Mouse (Mus musculus) kidney, adult 9 months (tissue): ENCODE results near the gene Trappc6a.
"Not testable (repeated sequence)": the region's sequence is repeated elsewhere in the genome, so short reads cannot be mapped to it uniquely, and the experiment has no call there.

ENCODE experiments used
- DNase-seq: peaks from one replicate; pipeline ENCODE4 v3.0.0; 2022

Gene Trappc6a

DNA sequence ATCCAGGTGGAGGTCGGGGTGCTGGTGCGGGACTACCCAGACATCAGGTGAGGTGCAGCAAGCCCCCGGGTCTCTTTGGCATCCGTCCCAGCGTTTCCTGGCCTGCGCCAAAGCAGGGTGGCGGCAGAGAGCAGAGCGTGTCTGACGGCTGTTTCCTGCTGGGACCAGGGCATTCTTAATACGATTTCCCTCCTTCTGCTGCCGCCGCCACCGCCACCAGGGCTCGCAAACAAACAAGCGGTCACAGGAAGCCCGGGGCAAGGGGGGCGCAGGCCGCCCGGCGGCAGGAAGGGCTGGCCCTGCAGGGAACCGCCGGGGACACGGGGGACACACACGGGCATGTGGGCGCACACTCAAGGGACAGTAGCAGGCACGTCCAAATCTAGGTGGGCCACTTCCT, 16.5 kb upstream of the Trappc6a start:
- DNase-seq = peak; percentile 77

GRCm38 (mm10) chr7:19494751-19495474, 13.3 kb upstream of the Trappc6a start:
- peak; percentile 47 for DNase-seq

DNA sequence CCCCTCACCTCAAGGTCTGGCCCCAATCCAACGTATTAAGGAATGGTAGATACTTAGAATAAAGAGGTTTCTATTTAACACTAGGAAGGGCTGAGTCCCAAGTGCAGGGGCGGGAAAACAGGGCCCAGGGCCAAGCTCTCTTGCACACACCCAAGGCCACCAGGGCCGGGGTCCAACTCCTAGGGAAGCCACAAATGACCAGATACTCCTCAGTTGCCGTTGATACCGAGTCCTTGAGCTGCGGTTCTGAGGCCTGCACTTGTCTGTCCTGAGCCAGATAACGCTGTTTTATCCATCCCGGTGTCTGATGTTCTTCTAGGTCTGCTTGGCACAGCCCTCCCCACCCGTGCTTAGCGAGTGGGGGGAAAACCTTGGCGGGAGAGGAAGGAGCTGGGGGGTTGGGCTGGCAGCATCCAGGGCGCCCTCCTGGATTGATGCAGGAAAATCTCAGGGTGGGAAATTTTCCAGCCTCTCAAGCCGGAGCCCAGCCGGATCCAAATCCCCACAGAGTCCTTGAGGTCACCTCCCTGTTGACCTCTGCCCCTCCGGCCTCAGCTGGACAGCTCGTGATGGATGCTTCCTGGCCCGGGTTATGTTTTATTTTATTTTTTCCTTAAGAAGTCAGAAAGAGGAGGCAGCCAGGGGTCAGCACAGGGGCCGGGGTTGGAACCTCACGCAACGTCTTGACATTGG, 12.5 kb upstream of the Trappc6a start:
- DNase-seq = peak; percentile 89

GRCm38 (mm10) chr7:19496214-19496555, 12.0 kb upstream of the Trappc6a start:
- DNase-seq = no peak

- peak; percentile 51 for DNase-seq
Measured at GRCm38 (mm10) chr7:19498326-19498725, 9.9 kb upstream of the Trappc6a start.

DNA sequence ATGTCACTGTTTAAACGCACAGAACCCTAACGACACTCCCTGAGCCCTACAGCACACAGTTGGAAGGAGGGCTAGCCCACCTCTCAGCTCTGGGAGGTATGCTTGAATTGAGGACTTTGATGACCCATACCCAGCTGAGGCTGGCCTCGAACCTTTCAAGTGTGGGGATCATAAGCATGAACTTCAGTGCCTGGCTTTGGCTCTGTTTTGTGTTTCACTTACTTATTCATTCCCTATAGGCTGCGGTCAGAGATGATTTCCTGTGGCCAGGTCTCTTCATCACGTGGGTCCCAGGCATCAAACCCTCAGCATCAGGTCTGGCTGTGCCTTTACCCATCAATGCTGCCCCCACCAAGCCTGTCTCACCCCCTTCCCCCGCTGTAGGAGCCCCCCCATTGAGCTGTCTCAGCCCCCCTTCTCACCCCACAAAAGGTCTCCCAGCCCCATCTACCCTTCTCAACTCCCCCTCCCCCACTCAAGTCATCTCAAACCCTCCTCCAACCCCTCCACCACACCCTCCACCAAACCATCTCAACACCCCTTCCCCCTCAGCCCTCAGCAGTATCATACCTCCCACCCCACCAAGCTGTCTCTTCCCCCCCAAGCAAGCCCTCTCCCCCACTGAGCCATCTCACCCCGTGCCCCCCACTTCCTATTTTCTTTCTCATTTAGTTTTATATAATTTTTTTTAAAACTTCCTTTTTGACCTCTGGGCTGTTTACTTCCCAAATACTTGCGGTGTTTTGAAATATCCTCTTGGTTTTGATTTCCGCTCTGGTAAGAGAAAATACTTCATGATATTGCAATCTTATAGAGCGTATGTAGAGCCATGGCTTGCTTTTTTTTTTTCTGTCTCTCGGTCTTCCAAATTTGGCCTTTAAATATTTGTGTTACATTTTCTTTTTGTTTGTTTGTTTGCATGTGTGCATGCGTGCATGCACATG, 7.5 kb upstream of the Trappc6a start:
- DNase-seq = no peak

GRCm38 (mm10) chr7:19501658-19502057, 6.5 kb upstream of the Trappc6a start:
- DNase-seq = peak; percentile 32

DNA sequence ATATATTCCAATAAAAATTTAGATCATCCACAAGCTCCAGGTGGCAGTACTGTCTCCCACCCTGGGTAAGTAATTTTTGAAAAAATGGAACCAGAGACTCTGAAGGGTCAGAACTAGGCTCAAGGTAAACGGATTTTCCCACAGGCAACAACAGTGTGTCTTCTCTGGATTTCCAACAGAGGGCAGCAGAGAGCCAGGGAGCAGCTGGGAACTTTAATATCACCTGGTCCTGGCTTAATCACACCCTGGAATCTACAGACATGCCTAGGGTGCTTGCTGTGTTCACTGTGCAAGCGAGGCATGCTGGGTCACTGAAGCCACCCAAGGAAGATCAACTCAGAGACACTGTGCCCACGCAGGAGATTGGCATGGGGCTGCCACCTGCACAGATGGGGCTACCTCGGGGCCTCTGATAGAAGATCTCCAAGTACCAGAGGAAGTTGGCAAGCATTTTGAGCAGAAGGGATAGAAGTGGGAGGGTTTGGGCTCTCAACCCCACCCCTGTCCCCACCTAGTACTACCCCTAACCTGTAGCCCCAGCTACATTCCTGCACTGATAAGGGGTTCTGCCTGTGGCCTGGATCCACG, 4.6 kb upstream of the Trappc6a start:
- DNase-seq = peak; percentile 54

DNA sequence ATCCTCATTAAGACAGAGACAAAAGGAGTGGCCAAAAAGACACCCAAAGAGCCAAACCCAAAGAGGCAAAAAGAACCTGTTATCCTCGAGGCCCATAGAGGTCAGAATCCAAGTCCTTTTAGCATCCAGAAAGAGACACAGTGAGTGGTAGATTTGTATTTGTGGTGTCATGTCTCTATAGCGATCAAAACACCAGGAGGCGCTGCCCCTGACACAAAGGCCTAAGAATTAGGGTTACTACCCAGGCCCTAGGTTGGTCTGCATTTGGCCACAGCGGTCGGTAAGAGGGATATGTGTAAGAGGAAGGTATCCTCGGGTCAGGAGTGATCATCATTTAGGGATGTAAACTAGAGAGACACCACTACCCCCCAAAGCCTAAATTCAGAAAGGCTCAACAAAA, 1.9 kb upstream of the Trappc6a start:
- peak; percentile 30 for DNase-seq

DNA sequence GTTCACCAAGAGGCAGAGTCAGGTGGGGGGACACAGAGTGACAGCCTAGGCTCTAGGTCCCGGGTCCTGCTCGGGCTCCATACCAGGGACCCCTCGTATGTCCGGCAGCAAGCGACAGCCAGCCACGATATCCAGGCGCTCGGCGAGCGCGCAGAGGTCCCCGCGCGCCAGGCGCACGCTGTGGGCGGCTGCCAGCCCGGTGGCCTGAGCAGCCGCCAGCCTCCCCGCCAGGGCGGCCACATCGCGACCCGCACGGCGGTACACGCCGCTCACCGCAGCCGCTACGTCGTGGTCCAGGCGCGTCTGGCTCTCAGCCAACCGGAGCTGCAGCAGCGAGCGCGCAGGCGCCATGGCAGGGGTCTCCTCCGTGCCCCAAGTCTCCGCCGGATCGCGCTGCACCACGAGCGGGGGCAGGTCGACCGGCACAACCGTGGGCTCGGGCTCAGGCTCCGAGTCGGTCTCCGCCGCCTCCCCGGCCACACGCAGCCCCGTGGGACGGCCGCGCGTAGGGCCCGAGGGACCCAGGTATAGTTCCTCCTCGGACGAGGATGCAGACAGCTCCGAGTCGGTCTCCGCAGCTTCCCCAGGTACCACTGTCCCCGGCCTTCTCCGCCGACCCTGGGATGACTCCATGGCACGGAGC, 1.1 kb upstream of the Trappc6a start:
- DNase-seq = no peak

- no peak for DNase-seq
Measured at GRCm38 (mm10) chr7:19507612-19507981, 598 bp upstream of the Trappc6a start.

- no peak for DNase-seq
Measured at GRCm38 (mm10) chr7:19508924-19509568, 851 bp downstream of the Trappc6a start.

DNA sequence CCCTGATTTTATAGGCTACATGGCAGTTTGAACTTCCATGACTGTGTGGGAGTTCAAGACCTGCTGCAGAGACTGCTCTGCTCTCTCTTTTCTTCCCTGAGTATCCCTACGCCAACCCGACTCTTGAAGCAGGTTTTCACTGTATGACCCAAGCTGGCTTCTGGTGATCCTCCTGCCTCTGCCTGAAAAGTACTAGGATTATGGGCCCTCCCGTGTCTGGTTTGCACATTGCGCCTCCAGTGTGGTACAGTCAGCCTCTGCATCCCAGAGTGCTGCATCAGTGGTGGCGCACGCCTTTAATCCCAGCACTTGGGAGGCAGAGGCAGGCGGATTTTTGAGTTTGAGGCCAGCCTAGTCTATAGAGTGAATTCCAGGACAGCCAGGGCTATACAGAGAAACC, 1.6 kb downstream of the Trappc6a start:
- DNase-seq = no peak

- DNase-seq = not testable (repeated sequence)
Measured at GRCm38 (mm10) chr7:19511934-19512333, 3.7 kb downstream of the Trappc6a start.

DNA sequence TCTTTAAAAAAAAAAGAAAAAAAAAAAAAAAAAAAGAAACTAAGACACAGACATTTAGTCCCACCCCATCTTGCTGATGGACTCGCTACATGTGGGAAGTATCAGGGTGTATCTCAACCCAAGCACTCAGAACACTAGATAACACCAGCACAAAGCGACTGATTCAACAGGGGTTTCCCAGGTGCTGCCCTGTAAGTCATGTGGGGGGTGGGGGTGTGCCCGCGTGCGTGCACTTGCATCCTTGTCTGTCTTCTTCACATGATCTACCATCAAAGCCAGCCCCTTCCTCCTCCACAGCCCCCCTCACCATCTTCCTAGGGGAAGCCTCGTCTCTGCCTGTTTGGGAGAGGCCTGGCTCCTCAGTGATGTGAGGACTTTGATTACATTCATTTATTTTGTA, 4.2 kb downstream of the Trappc6a start:
- no peak for DNase-seq

- no peak for DNase-seq
Measured at GRCm38 (mm10) chr7:19517652-19518365, 9.6 kb downstream of the Trappc6a start, which contains the start of gene Nkpd1. Gene Nkpd1, plus strand, starts transcription at chr7:19517838.

DNA sequence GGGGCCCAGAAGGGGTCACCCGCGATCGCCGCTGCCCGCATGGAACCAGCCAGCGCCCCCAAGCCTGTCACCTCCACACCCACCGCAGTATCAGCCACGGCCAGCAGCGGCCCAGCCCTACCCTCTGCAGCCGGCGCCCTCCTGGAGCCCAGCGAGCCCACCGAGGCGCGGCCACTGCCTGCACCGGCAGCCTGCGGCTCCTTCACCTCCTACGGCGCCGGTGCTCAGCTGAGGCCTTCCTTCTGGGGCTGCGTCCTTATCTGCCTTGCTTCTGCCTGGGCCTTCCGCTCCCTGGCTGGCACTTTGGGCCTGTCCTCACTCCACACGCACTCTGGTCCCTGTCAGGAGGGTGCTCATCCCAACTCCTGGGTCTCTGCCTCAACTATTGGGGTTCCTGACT, 11.8 kb downstream of the Trappc6a start:
- no peak for DNase-seq

DNA sequence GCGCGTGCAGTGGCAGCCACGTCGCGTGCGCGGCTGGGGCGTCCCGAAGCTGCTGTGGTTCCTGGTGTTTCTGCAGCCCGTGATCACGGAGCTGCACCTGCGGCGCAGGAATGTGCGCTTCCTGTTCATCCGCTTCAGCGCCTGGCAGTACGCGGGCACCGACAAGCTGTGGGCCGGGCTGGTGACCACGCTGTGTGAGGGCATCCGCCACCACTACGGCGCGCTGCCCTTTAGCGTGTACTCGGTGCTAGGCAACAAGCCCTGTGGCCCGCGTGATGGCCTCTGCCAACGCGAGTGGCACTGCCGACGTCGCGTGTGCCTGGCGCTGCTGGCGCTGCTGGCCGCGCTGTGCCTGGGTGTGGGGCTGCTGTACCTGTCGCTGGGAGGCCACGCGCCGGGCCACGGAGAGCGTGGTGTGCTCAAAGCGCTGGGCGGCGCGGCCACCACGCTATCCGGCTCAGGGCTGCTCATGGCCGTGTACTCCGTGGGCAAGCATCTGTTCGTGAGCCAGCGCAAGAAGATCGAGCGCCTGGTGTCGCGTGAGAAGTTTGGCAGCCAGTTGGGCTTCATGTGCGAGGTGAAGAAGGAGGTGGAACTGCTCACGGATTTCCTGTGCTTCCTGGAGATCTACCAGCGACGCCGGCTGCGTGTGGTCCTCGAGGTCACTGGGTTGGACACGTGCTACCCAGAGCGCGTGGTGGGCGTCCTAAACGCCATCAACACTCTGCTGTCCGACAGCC, 15.0 kb downstream of the Trappc6a start:
- DNase-seq = no peak

DNA sequence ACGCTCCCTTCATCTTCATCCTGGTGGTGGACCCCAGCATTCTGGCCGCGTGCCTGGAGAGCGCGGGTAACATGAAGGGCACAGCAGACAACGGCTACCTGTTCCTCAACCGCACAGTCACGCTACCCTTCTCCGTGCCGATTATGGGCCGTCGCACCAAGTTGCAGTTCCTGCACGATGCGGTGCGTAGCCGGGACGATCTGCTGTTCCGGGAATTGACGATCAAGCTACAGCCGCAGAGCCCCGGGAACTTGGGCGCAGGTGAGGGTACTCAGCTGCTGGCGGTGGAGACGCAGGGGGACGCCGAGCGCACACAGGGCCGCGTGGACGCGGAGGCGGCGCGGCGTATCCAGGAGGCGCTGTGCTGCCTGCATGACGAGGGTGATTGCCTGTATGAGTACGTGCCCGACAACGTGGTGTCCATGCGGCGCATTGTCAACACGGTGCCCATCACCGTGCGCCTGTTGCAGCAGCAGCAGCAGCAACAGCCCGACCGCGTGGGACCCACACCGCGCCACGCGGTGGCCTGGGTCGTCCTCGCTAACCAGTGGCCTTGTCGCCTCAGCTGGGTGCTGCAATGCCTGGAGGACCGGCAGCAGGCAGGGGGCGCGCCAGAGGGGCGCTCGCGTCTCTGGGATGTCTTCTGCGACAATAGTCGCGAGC, 15.7 kb downstream of the Trappc6a start:
- DNase-seq = peak; percentile 42
